Mouse (Mus musculus) liver, embryonic 12.5 days (tissue): ENCODE data around the gene Timp2. TPM values are rescaled to one million over a fixed set of nuclear protein-coding genes. Genes with fewer than 3 reads are reported as not detected.

Source experiments
- ATAC-seq: fragments of 200-750 bp; cut with Nextera tagmentation; 2 replicates; pipeline ENCODE4 v1.8.0; 2017; ENCODE audit warnings: moderate number of reproducible peaks, mild to moderate bottlenecking, moderate library complexity
- H3K27ac ChIP-seq: fragments of 300-500 bp; sonication (generic); 2 replicates; pipeline ENCODE4 v1.5.1; 2016; ENCODE audit warnings: mild to moderate bottlenecking
- H3K27me3 ChIP-seq: fragments of 300-500 bp; sonication (generic); replicated peaks from 2 replicates; pipeline ENCODE4 v1.6.1; 2016; ENCODE audit warnings: mild to moderate bottlenecking, moderate library complexity
- H3K36me3 ChIP-seq: fragments of 300-500 bp; sonication (generic); 2 replicates; pipeline ENCODE4 v1.6.1; 2016; ENCODE audit warnings: mild to moderate bottlenecking, moderate library complexity
- H3K4me1 ChIP-seq: fragments of 300-500 bp; sonication (generic); 2 replicates; pipeline ENCODE4 v1.6.1; 2016
- H3K4me2 ChIP-seq: fragments of 300-500 bp; sonication (generic); 2 replicates; pipeline ENCODE4 v1.6.1; 2016; ENCODE audit warnings: mild to moderate bottlenecking, moderate library complexity
- H3K4me3 ChIP-seq: fragments of 300-500 bp; sonication (generic); 2 replicates; pipeline ENCODE4 v1.5.1; 2016; ENCODE audit warnings: mild to moderate bottlenecking, moderate library complexity
- H3K9ac ChIP-seq: fragments of 300-500 bp; sonication (generic); 2 replicates; pipeline ENCODE4 v1.6.1; 2016; ENCODE audit warnings: mild to moderate bottlenecking, moderate library complexity
- H3K9me3 ChIP-seq: fragments of 300-500 bp; sonication (generic); replicated peaks from 2 replicates; pipeline ENCODE4 v1.6.1; 2016; ENCODE audit warnings: mild to moderate bottlenecking, moderate library complexity
- WGBS: fragments of 180-500 bp; shearing (Covaris S2); methylation state at CpG from one replicate; pipeline ENCODE4 v1.1.7; 2016; ENCODE audit not compliant: insufficient replicate concordance; 5-methylcytosine and 5-hydroxymethylcytosine counted together
- polyA plus RNA-seq: library from polyadenylated mRNA; unstranded; fragments of >200 nt; fragmentation: Nextera tagmentation; extraction: Ambion mirVana; gene quantifications from 2 replicates; pipeline ENCODE4 v1.2.1, GENCODE M21; 2016

The Timp2 gene
- polyA plus RNA-seq, 1 experiment from 2014 or later = 8.7 TPM

DNA sequence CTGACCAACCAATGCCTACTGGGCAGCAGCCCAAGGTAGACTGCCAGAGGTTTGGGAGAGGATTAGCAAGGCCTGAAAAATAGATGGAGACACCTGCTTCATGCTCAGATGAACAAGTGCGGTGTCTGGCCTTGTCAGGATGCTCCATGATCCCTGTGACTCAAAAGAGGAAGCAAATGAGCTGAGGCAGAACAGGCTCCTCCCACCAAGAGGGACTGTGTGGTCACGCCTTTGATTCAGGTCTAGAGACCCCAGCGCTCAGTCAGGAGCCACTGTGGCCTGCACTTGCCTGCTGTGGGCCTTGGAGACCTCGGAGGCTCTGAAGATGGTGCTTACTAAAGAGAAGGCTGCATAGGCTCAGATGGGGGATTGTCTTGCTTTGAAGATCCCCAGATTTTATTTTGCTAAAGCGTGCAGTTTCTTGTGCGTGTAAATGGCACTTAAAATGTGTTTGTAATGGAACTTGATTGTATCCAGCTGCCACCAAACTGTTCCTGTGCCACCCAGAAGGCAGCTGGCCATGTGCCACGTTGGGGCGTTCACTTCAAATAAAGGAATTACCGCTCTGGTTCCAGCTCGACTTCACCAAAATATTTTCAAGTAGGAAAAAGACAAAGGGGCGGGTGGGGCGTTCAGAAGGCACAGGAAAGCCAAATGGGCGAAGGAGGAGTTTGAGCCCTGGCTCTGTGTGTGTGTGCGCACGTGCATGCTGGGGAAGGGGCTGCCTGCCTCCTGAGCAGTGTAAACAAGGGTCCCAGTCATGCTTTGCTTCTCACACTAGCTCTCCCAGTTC lies 101.2 kb downstream of the Timp2 start:
- no peak overlapping the region for H3K4me3 ChIP-seq
- peaks cover 5% of the 10 kb centered on the region for H3K4me1 ChIP-seq
- 0 out of 2 replicates have a peak overlapping the region, but pooled peaks have one; percentile 10 for H3K27ac ChIP-seq
- 61% methylated on average over 15 of the region's 15 CpGs for WGBS
- H3K9ac ChIP-seq = no peak overlapping the region
- no peaks in the 10 kb centered on the region for H3K9me3 ChIP-seq
- peaks cover 30% of the 10 kb centered on the region for H3K36me3 ChIP-seq
- no peak for ATAC-seq
- no peak overlapping the region for H3K4me2 ChIP-seq
- H3K27me3 ChIP-seq = no peaks in the 10 kb centered on the region

DNA sequence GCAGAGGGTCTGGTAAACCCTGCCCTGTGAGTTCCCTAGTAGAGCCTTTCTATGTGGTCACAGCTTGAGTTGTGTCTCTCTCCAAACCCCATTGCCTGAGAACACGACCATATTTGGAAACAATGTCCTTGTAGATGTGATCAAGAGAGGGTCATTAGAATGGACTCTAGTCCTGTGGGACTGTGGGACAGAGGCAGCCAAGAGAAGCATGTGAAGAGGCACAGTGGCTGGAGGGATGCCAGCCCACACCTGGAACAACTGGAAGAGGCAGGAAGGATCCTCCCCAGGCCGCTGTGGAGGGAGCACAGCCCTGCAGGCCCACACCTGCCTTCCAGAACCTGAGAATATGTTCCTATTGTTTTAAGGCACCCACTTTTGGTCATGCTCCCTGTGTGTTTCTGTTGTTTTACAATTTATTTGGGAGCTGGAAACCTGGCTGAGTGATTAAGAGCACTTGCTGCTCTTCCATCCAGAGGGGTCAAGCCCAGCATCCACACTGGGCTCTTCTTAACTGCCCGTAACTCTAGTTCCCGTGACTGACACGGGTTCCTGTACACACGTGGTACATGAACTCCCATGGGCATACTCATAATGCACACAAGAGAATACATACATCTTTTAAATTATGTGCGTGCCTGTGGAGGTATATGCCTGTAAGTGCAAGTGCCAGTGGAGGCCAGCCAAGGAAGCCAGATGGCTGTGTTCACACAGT lies 101.9 kb downstream of the Timp2 start:
- no peak overlapping the region for H3K4me3 ChIP-seq
- H3K9ac ChIP-seq = no peak overlapping the region
- H3K27ac ChIP-seq = no peak overlapping the region
- H3K4me1 ChIP-seq = peaks cover 11% of the 10 kb centered on the region
- ATAC-seq = no peak
- no peaks in the 10 kb centered on the region for H3K27me3 ChIP-seq
- 71% methylated on average over 7 of the region's 7 CpGs for WGBS
- H3K4me2 ChIP-seq = no peak overlapping the region
- H3K9me3 ChIP-seq = no peaks in the 10 kb centered on the region
- H3K36me3 ChIP-seq = peaks cover 23% of the 10 kb centered on the region

Other genes starting within 250 kb of the Timp2 start
- gene Dnah17, start 225.1 kb downstream of the Timp2 start, polyA plus RNA-seq = 0.06 and 0.10 TPM in 2 replicates
- gene Cyth1, start 107.1 kb downstream of the Timp2 start, polyA plus RNA-seq = 4.7 and 5.4 TPM in 2 replicates
- gene Usp36, start 65.5 kb downstream of the Timp2 start, polyA plus RNA-seq = 12.5 and 14.3 TPM in 2 replicates
- 0.08 and 0.11 TPM in 2 replicates for gene Cep295nl, start 13.2 kb downstream of the Timp2 start, polyA plus RNA-seq
- 22.7 TPM in 2 replicates for gene Lgals3bp, start 46.4 kb upstream of the Timp2 start, polyA plus RNA-seq
- gene Cant1, start 63.3 kb upstream of the Timp2 start, polyA plus RNA-seq = 14.5 and 14.9 TPM in 2 replicates
- gene C1qtnf1, start 72.5 kb upstream of the Timp2 start, polyA plus RNA-seq = 1.8 and 2.2 TPM in 2 replicates
- 11.7 and 12.6 TPM in 2 replicates for gene Engase, start 121.1 kb upstream of the Timp2 start, polyA plus RNA-seq